Mouse (Mus musculus) left cerebral cortex, postnatal 36 days (tissue): Measurements from ENCODE around the gene Rftn1. TPM values are rescaled to one million over a fixed set of nuclear protein-coding genes. Genes with fewer than 3 reads are reported as not detected.

ENCODE experiments used
- DNase-seq, 2 experiments: peaks; one replicate each; pipeline ENCODE4 v3.0.0; 2021 to 2022; ENCODE audit warnings: low spot score in 2 of 2, mixed read lengths in 1 of 2
- intact Hi-C: fragments of 180-260 bp; cut with DNase I; formaldehyde crosslinking; loops from one replicate; pipeline ENCODE4 v1.15.1; 2025
- total RNA-seq, 2 experiments: library from RNA; stranded (reverse); gene quantifications; 2 replicates each; pipeline ENCODE4 v1.2.3; 2021

Rftn1 gene
- total RNA-seq, 2 experiments from 2014 or later = 7.4 to 8.5 TPM

GRCm38 (mm10) chr17:50072982-50073965 lies 117.2 kb downstream of the Rftn1 start:
- no peak for DNase-seq
- intact Hi-C loops = no loop called here

- intact Hi-C loops = no loop called here
- DNase-seq = no peak
Observed at GRCm38 (mm10) chr17:50071602-50071988, 118.9 kb downstream of the Rftn1 start.

DNA sequence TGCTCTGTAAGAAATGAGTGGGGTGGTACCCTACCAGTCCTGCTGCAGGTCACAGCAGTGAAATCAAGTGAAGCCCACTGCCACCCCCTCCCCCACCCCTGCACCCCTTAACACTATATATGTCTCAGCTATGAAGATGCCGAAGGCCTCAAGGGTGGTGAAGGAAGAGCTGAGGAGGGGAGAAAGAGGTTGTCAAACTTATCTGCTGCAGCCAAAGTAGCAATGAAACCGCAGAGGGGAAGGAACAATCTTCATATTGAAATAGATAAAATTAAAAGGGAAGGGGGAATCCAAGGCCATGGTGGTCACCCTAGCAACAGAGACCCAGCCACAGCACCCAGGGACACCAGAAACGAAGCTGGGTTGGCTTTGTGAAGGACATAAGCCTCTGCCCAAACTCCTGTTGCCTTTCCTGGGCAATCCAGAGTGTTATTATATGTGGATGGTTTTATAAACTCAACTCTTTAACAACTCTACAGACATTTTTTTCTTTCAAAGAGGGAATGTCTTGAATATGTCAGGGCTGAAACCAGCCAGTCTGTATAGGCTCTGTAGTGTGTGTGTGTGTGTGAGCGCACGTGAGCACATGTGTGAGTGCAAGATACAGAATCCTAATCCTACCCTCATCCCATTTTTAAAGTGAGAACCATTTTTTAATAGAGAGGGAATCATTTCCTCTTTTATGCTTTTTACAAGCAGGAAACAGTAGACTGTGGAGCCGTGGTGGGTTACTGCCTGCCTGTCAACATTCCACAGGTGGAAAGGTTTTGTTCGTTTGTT lies 119.5 kb downstream of the Rftn1 start:
- intact Hi-C loops = no loop called here
- DNase-seq = no peak

DNA sequence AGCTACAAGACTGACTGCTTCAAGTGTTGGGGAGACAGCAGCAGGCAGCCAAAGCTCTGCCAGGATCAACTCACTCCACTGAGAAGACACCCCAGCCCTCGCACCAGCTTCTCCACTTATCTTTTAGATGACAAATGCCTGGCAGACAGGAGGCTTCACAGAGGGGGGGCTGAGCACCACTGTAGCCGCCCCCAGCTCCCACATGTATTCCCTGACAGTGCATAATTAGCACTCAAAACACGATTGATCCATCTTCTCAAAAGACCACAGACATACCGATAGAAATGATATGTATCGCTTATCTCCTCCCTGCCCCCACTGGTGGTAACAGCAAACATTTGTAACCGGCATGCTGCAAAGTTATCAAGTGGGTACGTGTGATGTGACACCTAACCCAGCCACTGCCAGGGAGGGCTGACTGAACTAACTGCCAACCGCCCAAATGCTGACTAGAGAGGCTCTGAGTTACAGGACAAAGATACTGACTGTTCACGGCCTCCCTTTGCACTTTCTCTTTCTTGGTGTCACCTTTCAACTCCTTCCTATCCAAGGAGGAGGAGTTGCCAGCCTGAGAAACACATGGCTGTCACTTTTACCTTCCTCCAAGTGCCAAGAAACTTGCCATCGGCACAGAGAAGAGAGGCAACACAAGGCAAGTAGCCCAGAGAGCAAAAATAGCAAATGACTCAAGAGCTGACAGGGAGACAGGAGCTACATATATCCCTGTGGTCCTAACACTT lies 120.4 kb downstream of the Rftn1 start:
- intact Hi-C loops = no loop called here
- DNase-seq = peak; percentile 44 to 51

GRCm38 (mm10) chr17:50069205-50069604 lies 121.3 kb downstream of the Rftn1 start:
- intact Hi-C loops = no loop called here
- no peak for DNase-seq

GRCm38 (mm10) chr17:50068681-50069138 lies 121.8 kb downstream of the Rftn1 start:
- no peak for DNase-seq
- intact Hi-C loops = no loop called here

- intact Hi-C loops = no loop called here
Observed at GRCm38 (mm10) chr17:50067774-50068680, 122.4 kb downstream of the Rftn1 start.

GRCm38 (mm10) chr17:50066822-50067713 lies 123.4 kb downstream of the Rftn1 start:
- no peak for DNase-seq
- intact Hi-C loops = no loop called here

More at GRCm38 (mm10) chr17:50067774-50068680, 122.4 kb downstream of the Rftn1 start:
- DNase-seq = no peak

GRCm38 (mm10) chr17:50063832-50064627 lies 126.4 kb downstream of the Rftn1 start:
- intact Hi-C loops = no loop called here
- DNase-seq = no peak

DNA sequence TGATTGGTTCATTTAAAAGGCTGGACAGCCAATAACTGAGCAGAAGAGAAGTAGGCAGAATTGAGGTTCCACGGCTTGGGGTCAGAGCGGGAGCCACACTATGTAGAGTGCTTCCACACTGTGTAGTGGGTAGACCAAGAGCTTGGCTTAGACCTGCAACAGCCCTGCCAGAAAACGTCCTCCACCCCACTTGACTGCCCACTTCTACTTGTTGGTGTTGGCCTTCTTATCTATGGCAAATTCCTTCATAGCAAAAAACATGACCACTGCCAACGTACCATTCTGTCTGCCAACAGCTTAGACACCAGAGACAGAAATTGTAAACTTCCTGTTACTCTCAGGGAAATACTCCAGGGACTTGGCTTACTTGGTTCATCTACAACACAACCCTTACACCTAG lies 127.8 kb downstream of the Rftn1 start:
- no peak for DNase-seq
- intact Hi-C loops = no loop called here

GRCm38 (mm10) chr17:50061446-50061845 lies 129.0 kb downstream of the Rftn1 start:
- intact Hi-C loops = no loop called here
- DNase-seq = no peak

- intact Hi-C loops = no loop called here
Observed at GRCm38 (mm10) chr17:50060220-50060619, 130.3 kb downstream of the Rftn1 start.

GRCm38 (mm10) chr17:50059417-50059816 lies 131.1 kb downstream of the Rftn1 start:
- intact Hi-C loops = no loop called here
- no peak for DNase-seq

More at GRCm38 (mm10) chr17:50060220-50060619, 130.3 kb downstream of the Rftn1 start:
- no peak for DNase-seq

- no peak for DNase-seq
- intact Hi-C loops = no loop called here
Observed at GRCm38 (mm10) chr17:50055154-50055756, 135.2 kb downstream of the Rftn1 start.

DNA sequence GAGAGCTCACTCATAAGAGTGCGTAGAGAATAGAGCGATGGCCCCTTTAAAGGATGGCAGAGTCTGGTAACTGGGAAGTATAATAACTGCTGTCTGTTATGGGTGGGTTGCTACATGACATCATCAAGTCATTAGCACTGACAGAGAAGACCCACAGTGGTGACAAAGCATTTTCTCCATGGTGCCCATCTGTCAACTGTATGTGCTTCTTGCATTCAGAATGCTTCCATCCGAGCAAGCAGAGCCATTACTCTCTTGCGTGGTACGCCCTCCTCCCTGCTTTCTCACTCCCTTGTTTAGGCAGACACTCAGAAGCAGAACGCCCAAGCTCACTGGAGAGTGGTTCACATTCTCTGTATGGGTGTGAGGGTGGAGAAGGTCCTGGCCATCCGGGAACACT lies 135.9 kb downstream of the Rftn1 start:
- DNase-seq = peak; percentile 22 to 26
- intact Hi-C loops = no loop called here

DNA sequence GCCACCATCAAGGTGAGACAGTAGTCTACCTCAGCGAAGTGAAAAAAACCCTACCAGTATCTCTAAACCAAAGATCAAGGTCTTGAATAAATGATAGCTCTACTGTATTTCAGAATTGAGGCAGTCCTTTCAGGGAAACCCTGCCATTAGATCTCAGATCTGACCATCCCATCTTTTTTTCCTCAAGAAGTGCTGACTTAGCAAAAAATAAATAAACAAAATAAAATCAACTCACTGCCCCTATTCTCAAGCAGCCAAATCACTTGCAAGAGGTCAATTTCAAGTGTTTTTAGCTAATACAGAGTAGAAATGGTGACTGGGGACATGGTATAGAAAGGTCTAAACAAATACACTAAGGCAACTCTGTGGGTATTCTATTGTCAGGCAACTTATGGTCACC lies 136.5 kb downstream of the Rftn1 start:
- intact Hi-C loops = no loop called here

More for the DNA sequence above, 136.5 kb downstream of the Rftn1 start:
- DNase-seq = no peak
